Mouse (Mus musculus): Measurements from ENCODE around the gene Trrap. TPM values are rescaled to one million over a fixed set of nuclear protein-coding genes. Genes with fewer than 3 reads are reported as not detected.

The Trrap gene
- polyA plus RNA-seq, 1 experiment from 2014 or later = 80.9 TPM

- Histone ChIP-seq H3K4me1 (no peaks in the 10 kb centered on the region), H3K4me3 (no peak overlapping the region), H3K9me3 (replicated peaks) (no peaks in the 10 kb centered on the region), H3K4me2 (no peak overlapping the region), H3K27me3 (no peaks in the 10 kb centered on the region), H3K27ac (no peak overlapping the region), H3K9ac (no peak overlapping the region), H3K36me3 (ENCODE audit: poor library complexity, severe bottlenecking) (peaks cover 40% of the 10 kb centered on the region)
- WGBS = 14% methylated on average over 13 of the region's 13 CpGs
- ATAC-seq = peak; percentile 61; the same call in 1 of the 2 replicates
Measured at GRCm38 (mm10) chr5:144875892-144876291, 108.4 kb downstream of the Trrap start.

- peaks cover 51% of the 10 kb centered on the region for H3K36me3 ChIP-seq (ENCODE audit: poor library complexity, severe bottlenecking)
- 95% methylated on average over 15 of the region's 15 CpGs for WGBS
Measured at GRCm38 (mm10) chr5:144877021-144877420, 109.5 kb downstream of the Trrap start.

GRCm38 (mm10) chr5:144881670-144882399 lies 114.3 kb downstream of the Trrap start:
- no peak for ATAC-seq
- H3K9ac ChIP-seq = no peak overlapping the region
- no peak overlapping the region for H3K4me3 ChIP-seq
- no peak overlapping the region for H3K4me2 ChIP-seq
- 88% methylated on average over 14 of the region's 14 CpGs for WGBS
- no peak overlapping the region for H3K27ac ChIP-seq
- H3K4me1 ChIP-seq = no peaks in the 10 kb centered on the region
- no peaks in the 10 kb centered on the region for H3K27me3 ChIP-seq
- H3K36me3 ChIP-seq (ENCODE audit: poor library complexity, severe bottlenecking) = peaks cover 91% of the 10 kb centered on the region
- H3K9me3 ChIP-seq (replicated peaks) = no peaks in the 10 kb centered on the region

More at GRCm38 (mm10) chr5:144877021-144877420, 109.5 kb downstream of the Trrap start:
- H3K9ac ChIP-seq = no peak overlapping the region
- no peak overlapping the region for H3K4me2 ChIP-seq
- H3K27me3 ChIP-seq = no peaks in the 10 kb centered on the region
- H3K9me3 ChIP-seq (replicated peaks) = no peaks in the 10 kb centered on the region
- H3K4me1 ChIP-seq = no peaks in the 10 kb centered on the region
- no peak overlapping the region for H3K27ac ChIP-seq
- no peak overlapping the region for H3K4me3 ChIP-seq
- ATAC-seq = no peak

GRCm38 (mm10) chr5:144884629-144885217 lies 117.2 kb downstream of the Trrap start:
- peaks cover 95% of the 10 kb centered on the region for H3K36me3 ChIP-seq (ENCODE audit: poor library complexity, severe bottlenecking)
- H3K4me1 ChIP-seq = no peaks in the 10 kb centered on the region
- no peak overlapping the region for H3K4me3 ChIP-seq
- ATAC-seq = no peak
- no peak overlapping the region for H3K9ac ChIP-seq
- H3K27ac ChIP-seq = no peak overlapping the region
- no peaks in the 10 kb centered on the region for H3K27me3 ChIP-seq
- WGBS = 82% methylated on average over 13 of the region's 13 CpGs
- no peak overlapping the region for H3K4me2 ChIP-seq
- H3K9me3 ChIP-seq (replicated peaks) = no peaks in the 10 kb centered on the region

- Histone ChIP-seq H3K4me3 (no peak overlapping the region), H3K9ac (no peak overlapping the region), H3K27me3 (no peaks in the 10 kb centered on the region), H3K27ac (no peak overlapping the region), H3K36me3 (ENCODE audit: poor library complexity, severe bottlenecking) (peaks cover 92% of the 10 kb centered on the region), H3K4me2 (no peak overlapping the region), H3K9me3 (replicated peaks) (no peaks in the 10 kb centered on the region), H3K4me1 (no peaks in the 10 kb centered on the region)
- WGBS = 92% methylated on average over 9 of the region's 9 CpGs
- no peak for ATAC-seq
Measured at GRCm38 (mm10) chr5:144885968-144886650, 118.6 kb downstream of the Trrap start.

- no peak overlapping the region for H3K9ac ChIP-seq
- no peaks in the 10 kb centered on the region for H3K4me1 ChIP-seq
- no peak overlapping the region for H3K27ac ChIP-seq
- H3K4me3 ChIP-seq = no peak overlapping the region
- no peak overlapping the region for H3K4me2 ChIP-seq
- H3K9me3 ChIP-seq (replicated peaks) = no peaks in the 10 kb centered on the region
- 83% methylated on average over 11 of the region's 11 CpGs for WGBS
- peaks cover 91% of the 10 kb centered on the region for H3K36me3 ChIP-seq (ENCODE audit: poor library complexity, severe bottlenecking)
- ATAC-seq = no peak
- no peaks in the 10 kb centered on the region for H3K27me3 ChIP-seq
Measured at GRCm38 (mm10) chr5:144891276-144891675, 123.7 kb downstream of the Trrap start.

GRCm38 (mm10) chr5:144897881-144898280 lies 130.3 kb downstream of the Trrap start:
- 10% methylated on average over 7 of the region's 7 CpGs for WGBS
- H3K27ac ChIP-seq = 0 out of 2 replicates have a peak overlapping the region, but pooled peaks have one; percentile 7

DNA sequence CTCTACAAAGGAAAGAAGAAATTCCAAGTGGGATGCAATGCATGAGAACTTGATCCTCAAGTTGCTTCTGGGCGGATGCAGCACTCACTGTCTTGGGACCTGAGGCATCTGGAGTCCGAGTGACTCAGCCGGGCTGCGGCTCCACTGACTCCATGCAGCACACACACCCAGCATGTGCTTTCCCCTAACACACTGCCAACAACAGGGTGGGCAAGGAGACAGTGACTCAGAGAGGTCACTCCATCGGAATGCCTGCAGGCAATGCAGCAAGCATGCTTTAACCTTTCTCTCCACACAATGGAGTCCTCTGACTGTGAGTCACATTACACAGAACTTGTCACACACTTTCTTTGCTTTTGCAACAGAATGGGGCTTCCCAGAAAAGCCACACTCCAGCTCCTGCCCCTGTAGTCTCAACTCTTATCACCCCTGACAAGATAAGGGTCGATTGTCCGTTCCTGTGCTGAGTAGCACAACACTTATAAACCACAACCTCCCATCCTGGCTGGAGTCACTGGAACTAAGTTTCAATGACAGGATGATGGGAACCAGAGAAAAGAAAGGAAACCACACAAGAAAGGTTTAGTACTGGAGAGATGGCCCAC lies 131.0 kb downstream of the Trrap start:
- Histone ChIP-seq H3K4me1 (peaks cover 17% of the 10 kb centered on the region; the same call in 1 of the 2 replicates), H3K36me3 (ENCODE audit: poor library complexity, severe bottlenecking) (peaks cover 56% of the 10 kb centered on the region), H3K4me2 (no peak overlapping the region), H3K27ac (no peak overlapping the region), H3K9ac (no peak overlapping the region), H3K9me3 (replicated peaks) (no peaks in the 10 kb centered on the region), H3K4me3 (no peak overlapping the region), H3K27me3 (no peaks in the 10 kb centered on the region)
- no peak for ATAC-seq
- 48% methylated on average over 7 of the region's 7 CpGs for WGBS

More at GRCm38 (mm10) chr5:144897881-144898280, 130.3 kb downstream of the Trrap start:
- Histone ChIP-seq H3K4me3 (no peak overlapping the region), H3K36me3 (ENCODE audit: poor library complexity, severe bottlenecking) (peaks cover 62% of the 10 kb centered on the region), H3K27me3 (no peaks in the 10 kb centered on the region), H3K4me2 (no peak overlapping the region), H3K9ac (no peak overlapping the region), H3K4me1 (peaks cover 17% of the 10 kb centered on the region; the same call in 1 of the 2 replicates), H3K9me3 (replicated peaks) (no peaks in the 10 kb centered on the region)
- ATAC-seq = peak; percentile 55; the same call in 1 of the 2 replicates

DNA sequence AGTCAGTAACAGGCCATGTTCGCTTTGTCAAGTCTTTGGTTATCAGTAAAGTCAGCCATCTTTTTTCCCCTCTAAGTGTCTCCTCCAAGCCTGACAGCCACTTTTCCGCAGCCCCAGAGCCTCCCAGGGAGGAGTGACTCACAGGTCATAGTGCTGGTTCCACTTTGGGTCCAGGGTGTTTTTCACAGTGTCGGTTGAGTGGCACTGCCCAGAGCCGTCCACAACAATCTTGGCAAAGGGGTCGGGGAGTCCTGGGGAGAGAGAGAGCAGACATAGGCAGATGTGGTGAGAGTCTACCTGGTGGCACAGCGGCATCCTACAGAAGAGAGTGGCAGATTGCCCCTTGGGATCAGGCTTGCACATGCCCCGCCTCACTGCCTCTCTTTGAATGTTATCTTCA lies 133.5 kb downstream of the Trrap start:
- Histone ChIP-seq H3K4me2 (no peak overlapping the region), H3K9me3 (replicated peaks) (no peaks in the 10 kb centered on the region), H3K9ac (no peak overlapping the region), H3K36me3 (ENCODE audit: poor library complexity, severe bottlenecking) (peaks cover 35% of the 10 kb centered on the region), H3K4me3 (no peak overlapping the region), H3K27me3 (no peaks in the 10 kb centered on the region), H3K27ac (no peak overlapping the region), H3K4me1 (peaks cover 17% of the 10 kb centered on the region; the same call in 1 of the 2 replicates)
- 84% methylated on average over 7 of the region's 7 CpGs for WGBS
- no peak for ATAC-seq

GRCm38 (mm10) chr5:144901791-144902190 lies 134.3 kb downstream of the Trrap start:
- H3K36me3 ChIP-seq (ENCODE audit: poor library complexity, severe bottlenecking) = peaks cover 27% of the 10 kb centered on the region
- H3K27me3 ChIP-seq = no peaks in the 10 kb centered on the region
- no peak overlapping the region for H3K4me2 ChIP-seq
- ATAC-seq = no peak
- no peak overlapping the region for H3K27ac ChIP-seq
- H3K4me3 ChIP-seq = no peak overlapping the region
- H3K9ac ChIP-seq = no peak overlapping the region
- no peaks in the 10 kb centered on the region for H3K9me3 ChIP-seq (replicated peaks)
- WGBS = 75% methylated on average over 10 of the region's 10 CpGs
- H3K4me1 ChIP-seq = peaks cover 17% of the 10 kb centered on the region; the same call in 1 of the 2 replicates

DNA sequence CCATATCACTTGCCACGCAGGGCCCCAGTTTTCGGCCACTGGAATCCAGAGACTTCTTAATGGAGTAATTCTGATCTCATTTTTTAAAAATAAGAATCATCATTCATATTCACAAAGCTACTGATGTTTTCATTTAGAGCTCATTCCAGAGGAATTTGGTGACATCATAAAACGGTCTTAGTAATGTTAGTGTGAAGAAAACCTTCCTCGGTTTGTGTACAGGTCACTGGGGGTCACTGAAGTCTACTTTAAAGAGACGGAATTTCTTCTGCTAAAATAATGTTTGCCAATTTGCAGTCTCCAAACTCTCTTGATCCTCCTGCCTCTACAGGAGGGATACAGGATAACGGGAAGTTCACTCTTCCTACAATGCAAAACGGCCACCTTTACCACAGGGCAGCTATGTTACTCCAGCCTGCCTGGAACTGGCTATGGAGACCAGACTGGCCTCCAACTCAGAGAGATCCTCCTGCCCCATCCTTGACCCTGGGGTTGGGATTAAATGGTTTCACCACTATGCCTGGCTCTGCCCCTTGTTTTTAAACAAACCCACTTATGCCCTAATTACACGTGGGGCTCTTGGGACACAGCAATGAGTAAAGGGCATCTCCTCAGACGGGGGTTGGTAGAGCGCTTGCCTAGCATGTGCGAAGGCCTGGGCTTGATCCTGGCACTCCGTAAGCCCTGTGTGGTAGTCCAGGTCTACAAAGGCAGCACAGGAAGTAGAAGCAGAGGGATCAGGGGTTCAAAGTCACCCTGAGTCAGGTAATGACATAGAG lies 137.0 kb downstream of the Trrap start:
- peaks cover 5% of the 10 kb centered on the region; the same call in 1 of the 2 replicates for H3K4me1 ChIP-seq
- no peaks in the 10 kb centered on the region for H3K9me3 ChIP-seq (replicated peaks)
- 81% methylated on average over 12 of the region's 12 CpGs for WGBS
- H3K4me2 ChIP-seq = no peak overlapping the region
- H3K27me3 ChIP-seq = no peaks in the 10 kb centered on the region
- no peak overlapping the region for H3K4me3 ChIP-seq
- no peak overlapping the region for H3K27ac ChIP-seq
- no peak for ATAC-seq
- H3K9ac ChIP-seq = no peak overlapping the region
- peaks cover 13% of the 10 kb centered on the region for H3K36me3 ChIP-seq (ENCODE audit: poor library complexity, severe bottlenecking)
